Mouse (Mus musculus) R1 (cell line): ENCODE data around the gene Pank4.

Source experiments
- DNase-seq: peaks from one replicate; pipeline ENCODE4 v3.0.0-alpha.2; 2018; ENCODE audit warnings: low read depth, low spot score

The Pank4 gene

GRCm38 (mm10) chr4:154965856-154966255, 1.9 kb downstream of the Pank4 start:
- DNase-seq = no peak

GRCm38 (mm10) chr4:154967173-154967572, 3.2 kb downstream of the Pank4 start:
- peak; percentile 78 for DNase-seq

GRCm38 (mm10) chr4:154972546-154972945, 8.6 kb downstream of the Pank4 start:
- DNase-seq = no peak

- no peak for DNase-seq
These were observed 10.3 kb downstream of the Pank4 start for GRCm38 (mm10) chr4:154974163-154974611.

GRCm38 (mm10) chr4:154980110-154980509, 16.2 kb downstream of the Pank4 start:
- DNase-seq = peak; percentile 81

GRCm38 (mm10) chr4:154981076-154981475, 17.2 kb downstream of the Pank4 start:
- no peak for DNase-seq

GRCm38 (mm10) chr4:154981530-154981929, 17.6 kb downstream of the Pank4 start:
- DNase-seq = no peak

GRCm38 (mm10) chr4:154982247-154983120, 18.6 kb downstream of the Pank4 start:
- DNase-seq = no peak

- DNase-seq = peak; percentile 25
These were observed 19.8 kb downstream of the Pank4 start for GRCm38 (mm10) chr4:154983767-154984166.

- no peak for DNase-seq
These were observed 21.3 kb downstream of the Pank4 start for GRCm38 (mm10) chr4:154985151-154985777.

GRCm38 (mm10) chr4:154986096-154986495, 22.2 kb downstream of the Pank4 start:
- peak; percentile 57 for DNase-seq

- DNase-seq = no peak
These were observed 22.8 kb downstream of the Pank4 start for GRCm38 (mm10) chr4:154986750-154987149.

GRCm38 (mm10) chr4:154994876-154995275, 31.0 kb downstream of the Pank4 start:
- DNase-seq = no peak

GRCm38 (mm10) chr4:154996572-154997154, 32.7 kb downstream of the Pank4 start:
- DNase-seq = no peak

GRCm38 (mm10) chr4:154999379-154999778, 35.5 kb downstream of the Pank4 start:
- DNase-seq = no peak

GRCm38 (mm10) chr4:155005278-155005677, 41.4 kb downstream of the Pank4 start:
- DNase-seq = no peak

GRCm38 (mm10) chr4:155006296-155006695, 42.4 kb downstream of the Pank4 start:
- DNase-seq = no peak

GRCm38 (mm10) chr4:155007641-155008040, 43.7 kb downstream of the Pank4 start:
- DNase-seq = no peak

GRCm38 (mm10) chr4:155008075-155008474, 44.2 kb downstream of the Pank4 start:
- DNase-seq = no peak

- no peak for DNase-seq
These were observed 45.3 kb downstream of the Pank4 start for GRCm38 (mm10) chr4:155009216-155009615.

GRCm38 (mm10) chr4:155010870-155011269, 46.9 kb downstream of the Pank4 start:
- no peak for DNase-seq

GRCm38 (mm10) chr4:155011312-155012025, 47.5 kb downstream of the Pank4 start:
- DNase-seq = no peak
